Mouse (Mus musculus): ENCODE data around the gene Cfap97d1.
A peak's percentile ranks its signal among the peaks of the same experiment; 100 is the strongest.

Gene Cfap97d1

GRCm38 (mm10) chr11:102013201-102013600 is 29.1 kb downstream of the Cfap97d1 start:
- DNase-seq: no peak

- DNase-seq: no peak
These were observed 31.4 kb downstream of the Cfap97d1 start for GRCm38 (mm10) chr11:102015472-102015871.

- no peak for DNase-seq
These were observed 32.1 kb downstream of the Cfap97d1 start for GRCm38 (mm10) chr11:102016136-102016535.

- no peak for DNase-seq
These were observed 35.7 kb downstream of the Cfap97d1 start for GRCm38 (mm10) chr11:102019736-102020135.

- no peak for DNase-seq
These were observed 37.1 kb downstream of the Cfap97d1 start for GRCm38 (mm10) chr11:102021196-102021595.

GRCm38 (mm10) chr11:102023406-102023805 is 39.3 kb downstream of the Cfap97d1 start:
- no peak for DNase-seq

GRCm38 (mm10) chr11:102024084-102024758 is 40.1 kb downstream of the Cfap97d1 start:
- DNase-seq: peak; percentile 95

GRCm38 (mm10) chr11:102024875-102025274 is 40.8 kb downstream of the Cfap97d1 start:
- DNase-seq: no peak

GRCm38 (mm10) chr11:102025354-102025753 is 41.3 kb downstream of the Cfap97d1 start:
- no peak for DNase-seq

GRCm38 (mm10) chr11:102025991-102026660 is 42.0 kb downstream of the Cfap97d1 start:
- DNase-seq: peak; percentile 71

GRCm38 (mm10) chr11:102026694-102027360 is 42.7 kb downstream of the Cfap97d1 start:
- DNase-seq: peak; percentile 91

- DNase-seq: peak; percentile 78
These were observed 43.4 kb downstream of the Cfap97d1 start for GRCm38 (mm10) chr11:102027361-102028017.

GRCm38 (mm10) chr11:102028087-102028816 is 44.2 kb downstream of the Cfap97d1 start, which contains the start of gene Mpp3:
Mpp3 (minus strand) TSS chr11:102028461.
- DNase-seq: peak; percentile 67

- DNase-seq: peak; percentile 36
These were observed 45.2 kb downstream of the Cfap97d1 start for GRCm38 (mm10) chr11:102029304-102029703.

GRCm38 (mm10) chr11:102029966-102030365 is 45.9 kb downstream of the Cfap97d1 start:
- no peak for DNase-seq

- peak; percentile 99 for DNase-seq
These were observed 47.1 kb downstream of the Cfap97d1 start for GRCm38 (mm10) chr11:102031149-102031548.

GRCm38 (mm10) chr11:102033055-102033591 is 49.0 kb downstream of the Cfap97d1 start:
- DNase-seq: no peak

GRCm38 (mm10) chr11:102034887-102035286 is 50.8 kb downstream of the Cfap97d1 start:
- DNase-seq: peak; percentile 95

GRCm38 (mm10) chr11:102035456-102035960 is 51.4 kb downstream of the Cfap97d1 start:
- DNase-seq: no peak

GRCm38 (mm10) chr11:102036336-102036735 is 52.3 kb downstream of the Cfap97d1 start:
- no peak for DNase-seq

- DNase-seq: no peak
These were observed 53.7 kb downstream of the Cfap97d1 start for GRCm38 (mm10) chr11:102037789-102038188.

Data from cerebellum, adult 9-10 months (tissue).